Mouse (Mus musculus) heart, embryonic 13.5 days (tissue): ENCODE measurements around the gene Olfr282. TPM values are rescaled to one million over a fixed set of nuclear protein-coding genes. Genes with fewer than 3 reads are reported as not detected.
A peak's percentile ranks its signal among the peaks of the same experiment; 100 is the strongest.
"Not testable (repeated sequence)": the region's sequence is repeated elsewhere in the genome, so short reads cannot be mapped to it uniquely, and the experiment has no call there.

Experiments used
- ATAC-seq: fragments of 200-750 bp; cut with Nextera tagmentation; 2 replicates; pipeline ENCODE4 v1.8.0; 2017; ENCODE audit warnings: moderate TSS enrichment; ENCODE audit not compliant: insufficient number of reproducible peaks, low FRiP score, low TSS enrichment; ENCODE audit errors: extremely low read depth
- H3K27ac ChIP-seq: fragments of 300-500 bp; sonication (generic); replicated peaks from 2 replicates; pipeline ENCODE4 v1.5.1; 2015; ENCODE audit warnings: moderate library complexity, mild to moderate bottlenecking, inconsistent platforms
- H3K27me3 ChIP-seq: fragments of 300-500 bp; sonication (generic); replicated peaks from 2 replicates; pipeline ENCODE4 v1.6.1; 2015; ENCODE audit warnings: mild to moderate bottlenecking, inconsistent platforms
- H3K36me3 ChIP-seq: fragments of 300-500 bp; sonication (generic); 2 replicates; pipeline ENCODE4 v1.6.1; 2015; ENCODE audit warnings: mild to moderate bottlenecking, inconsistent platforms
- H3K4me1 ChIP-seq: fragments of 300-500 bp; sonication (generic); 2 replicates; pipeline ENCODE4 v1.6.1; 2015; ENCODE audit warnings: inconsistent platforms
- H3K4me2 ChIP-seq: fragments of 300-500 bp; sonication (generic); 2 replicates; pipeline ENCODE4 v1.6.1; 2015; ENCODE audit warnings: inconsistent platforms, mild to moderate bottlenecking, moderate library complexity
- H3K4me3 ChIP-seq: fragments of 300-500 bp; sonication (generic); 2 replicates; pipeline ENCODE4 v1.5.1; 2015; ENCODE audit warnings: moderate library complexity, mild to moderate bottlenecking, inconsistent platforms
- H3K9ac ChIP-seq: fragments of 300-500 bp; sonication (generic); 2 replicates; pipeline ENCODE4 v1.6.1; 2015; ENCODE audit warnings: inconsistent platforms, mild to moderate bottlenecking, moderate library complexity
- H3K9me3 ChIP-seq: fragments of 300-500 bp; sonication (generic); 2 replicates; pipeline ENCODE4 v1.6.1; 2016; ENCODE audit warnings: inconsistent platforms
- WGBS: fragments of 180-500 bp; shearing (Covaris S2); methylation state at CpG from one replicate; pipeline ENCODE4 v1.1.7; 2015; ENCODE audit warnings: mixed read lengths; 5-methylcytosine and 5-hydroxymethylcytosine counted together
- polyA plus RNA-seq: library from polyadenylated mRNA; unstranded; fragments of >200 nt; fragmentation: Nextera tagmentation; extraction: Ambion mirVana; gene quantifications from 2 replicates; pipeline ENCODE4 v1.2.1, GENCODE M21; 2015

The Olfr282 gene
- polyA plus RNA-seq: not detected in 2 replicates

DNA sequence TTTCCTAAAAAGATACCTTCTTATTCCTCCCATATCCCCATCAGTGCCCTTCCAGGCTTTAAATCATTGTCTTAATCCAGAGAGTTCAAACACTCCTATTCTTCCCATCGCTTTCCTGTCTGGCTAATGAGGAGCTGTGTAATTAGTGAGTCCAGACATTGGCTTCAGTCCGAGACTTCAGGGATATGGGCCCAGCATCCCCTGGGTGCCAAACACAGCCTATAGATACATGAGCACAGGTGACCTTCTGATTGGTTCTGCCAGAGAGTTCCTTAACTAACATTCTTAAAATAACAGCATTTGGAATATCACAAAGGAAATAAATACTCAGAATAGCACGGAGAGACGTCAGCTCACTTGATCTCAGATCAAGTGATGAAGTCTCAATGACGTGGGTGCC, at the start of gene Olfr282:
Olfr282 (plus strand) TSS at position 301 of the 400 bp plus-strand sequence.
- H3K4me2 ChIP-seq, H3K27ac ChIP-seq, H3K36me3 ChIP-seq, H3K9me3 ChIP-seq, H3K4me1 ChIP-seq, H3K4me3 ChIP-seq, H3K9ac ChIP-seq, H3K27me3 ChIP-seq, ATAC-seq: not testable (repeated sequence)
- WGBS: 68% methylated on average over 5 of the region's 5 CpGs

DNA sequence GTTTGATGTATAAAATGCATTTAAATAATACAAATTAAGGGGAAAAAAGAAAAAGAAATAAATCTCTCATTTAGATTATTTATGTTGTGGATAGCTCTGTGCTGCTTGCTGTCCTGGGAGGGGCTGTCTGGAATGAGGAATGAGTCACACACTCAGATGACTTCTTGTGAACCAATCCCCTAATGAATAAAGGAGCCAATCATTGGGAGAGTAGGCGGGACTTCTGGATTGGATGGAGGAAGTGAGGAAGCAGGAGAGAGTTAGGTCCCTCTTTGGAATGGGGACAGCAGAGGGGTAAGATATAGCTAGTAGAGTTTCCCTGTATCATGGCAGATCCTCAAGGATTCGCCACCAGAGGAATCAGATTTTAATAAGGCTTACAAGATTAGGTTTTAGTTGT, 43.4 kb upstream of the Olfr282 start:
- ATAC-seq: no peak
- 62% methylated on average over 2 of the region's 2 CpGs for WGBS
- no peak overlapping the region for H3K27ac ChIP-seq
- H3K36me3 ChIP-seq: no peaks in the 10 kb centered on the region
- no peak overlapping the region for H3K4me2 ChIP-seq
- H3K4me3 ChIP-seq: no peak overlapping the region
- H3K4me1 ChIP-seq: peaks cover 10% of the 10 kb centered on the region; the same call in 1 of the 2 replicates
- no peak overlapping the region for H3K9ac ChIP-seq
- no peaks in the 10 kb centered on the region for H3K27me3 ChIP-seq
- no peaks in the 10 kb centered on the region for H3K9me3 ChIP-seq

DNA sequence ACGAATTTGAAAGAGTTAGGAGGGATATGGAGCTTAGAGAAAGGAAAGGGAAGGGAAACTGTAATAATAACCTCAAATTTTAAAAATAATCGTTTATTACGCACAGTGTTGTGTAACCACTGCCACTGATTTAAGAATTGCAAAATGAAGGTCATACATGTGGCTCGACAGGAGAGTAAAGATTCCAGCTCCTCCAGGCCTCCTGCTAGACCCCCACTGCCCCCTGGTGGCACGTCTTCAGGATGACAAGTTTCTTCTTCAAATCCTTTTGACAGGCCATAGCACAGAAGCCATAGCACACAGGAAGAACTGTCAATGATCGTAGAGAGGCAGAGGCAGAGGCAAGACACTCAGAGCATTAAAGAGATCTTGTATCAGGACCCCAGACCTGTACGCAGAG, 41.2 kb upstream of the Olfr282 start:
- no peak overlapping the region for H3K9ac ChIP-seq
- H3K9me3 ChIP-seq: no peaks in the 10 kb centered on the region
- H3K27me3 ChIP-seq: no peaks in the 10 kb centered on the region
- ATAC-seq: no peak
- H3K4me1 ChIP-seq: peaks cover 10% of the 10 kb centered on the region; the same call in 1 of the 2 replicates
- H3K4me3 ChIP-seq: no peak overlapping the region
- H3K36me3 ChIP-seq: no peaks in the 10 kb centered on the region
- no peak overlapping the region for H3K27ac ChIP-seq
- no peak overlapping the region for H3K4me2 ChIP-seq
- 28% methylated on average over 7 of the region's 7 CpGs for WGBS

DNA sequence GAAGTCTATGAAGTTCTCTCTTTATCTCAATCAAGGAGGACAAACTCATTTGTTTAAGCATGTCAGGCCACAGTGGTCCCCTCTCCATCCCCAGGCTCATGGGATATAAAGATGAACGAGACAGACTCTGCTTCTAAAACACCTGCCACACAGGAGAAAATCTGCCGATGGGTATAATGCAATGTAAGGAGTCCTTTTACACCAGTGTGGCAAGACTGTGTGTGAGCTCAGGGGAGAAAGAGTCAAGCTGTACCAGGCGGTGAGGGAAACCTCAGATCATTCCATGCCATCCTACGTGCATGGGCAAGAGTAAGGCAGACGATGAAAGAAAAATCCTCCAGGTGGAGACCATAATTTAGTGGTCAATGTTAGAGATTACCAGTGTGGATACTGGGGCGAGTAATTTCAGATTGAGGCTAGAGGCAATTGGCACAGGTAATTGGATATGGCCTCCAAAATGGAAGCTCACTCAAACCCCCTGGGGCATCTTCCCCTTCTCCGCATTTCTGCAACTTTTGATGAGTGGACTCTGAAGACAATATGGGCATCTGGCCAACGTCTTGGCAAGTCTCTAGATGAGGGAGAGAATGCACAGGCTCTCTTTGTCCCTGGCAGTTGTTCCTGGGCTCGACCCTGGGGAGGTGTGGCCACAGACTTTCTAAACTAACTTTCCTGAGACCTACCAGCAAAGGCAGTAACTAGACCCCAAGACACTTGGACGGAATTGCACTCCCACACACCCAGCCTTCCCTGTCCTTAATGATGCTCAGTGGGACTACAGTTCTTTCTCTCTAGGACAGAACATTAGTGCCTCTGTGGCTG, 39.7 kb upstream of the Olfr282 start:
- Histone ChIP-seq H3K4me2 (no peak overlapping the region), H3K27ac (no peak overlapping the region), H3K9ac (no peak overlapping the region), H3K4me3 (no peak overlapping the region), H3K9me3 (peaks cover 6% of the 10 kb centered on the region), H3K36me3 (no peaks in the 10 kb centered on the region), H3K4me1 (peaks cover 10% of the 10 kb centered on the region; the same call in 1 of the 2 replicates), H3K27me3 (no peaks in the 10 kb centered on the region)
- 63% methylated on average over 10 of the region's 10 CpGs for WGBS
- no peak for ATAC-seq

DNA sequence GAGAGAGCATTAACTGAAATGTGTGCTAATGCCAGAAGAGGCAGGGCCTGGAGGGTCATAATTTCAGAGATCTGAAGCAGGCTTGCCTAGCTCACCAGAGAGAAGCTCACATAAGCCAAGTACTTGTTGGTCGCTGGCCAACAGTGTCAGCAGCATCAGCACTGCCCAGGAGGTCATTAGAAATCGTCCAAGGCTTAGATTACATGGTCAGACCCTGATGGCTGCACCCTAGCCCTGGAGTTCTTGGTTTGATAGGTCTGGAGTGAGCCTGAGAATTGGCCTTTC, 39.2 kb upstream of the Olfr282 start:
- Histone ChIP-seq H3K27me3 (no peaks in the 10 kb centered on the region), H3K4me2 (no peak overlapping the region), H3K36me3 (no peaks in the 10 kb centered on the region), H3K9me3 (peaks cover 6% of the 10 kb centered on the region), H3K9ac (no peak overlapping the region), H3K4me3 (no peak overlapping the region), H3K27ac (no peak overlapping the region), H3K4me1 (peaks cover 10% of the 10 kb centered on the region; the same call in 1 of the 2 replicates)
- WGBS: 34% methylated on average over 2 of the region's 2 CpGs
- no peak for ATAC-seq

DNA sequence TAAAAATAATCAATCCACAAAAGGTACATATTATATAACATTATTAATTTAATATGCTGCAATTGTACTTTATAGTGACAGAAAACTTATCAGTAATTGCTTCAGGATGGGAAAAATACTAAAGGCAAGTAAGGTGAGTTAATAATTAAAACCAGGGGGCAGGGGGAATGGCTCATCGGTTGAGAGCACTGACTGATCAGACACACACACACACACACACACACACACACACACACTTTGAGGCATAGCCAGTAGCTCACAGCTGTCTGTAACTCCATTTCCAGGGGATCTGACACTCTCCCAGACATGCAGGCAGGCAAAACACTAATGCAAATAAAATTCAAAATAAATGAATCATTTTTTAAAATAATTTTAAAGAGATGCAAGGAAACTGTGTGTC, 33.9 kb upstream of the Olfr282 start:
- WGBS: 78% methylated on average over 1 of the region's 1 CpGs
- Histone ChIP-seq H3K36me3 (no peaks in the 10 kb centered on the region), H3K4me3 (no peak overlapping the region), H3K27me3 (no peaks in the 10 kb centered on the region), H3K27ac (no peak overlapping the region), H3K4me1 (no peaks in the 10 kb centered on the region), H3K9ac (no peak overlapping the region), H3K9me3 (peaks cover 6% of the 10 kb centered on the region), H3K4me2 (no peak overlapping the region)
- no peak for ATAC-seq

DNA sequence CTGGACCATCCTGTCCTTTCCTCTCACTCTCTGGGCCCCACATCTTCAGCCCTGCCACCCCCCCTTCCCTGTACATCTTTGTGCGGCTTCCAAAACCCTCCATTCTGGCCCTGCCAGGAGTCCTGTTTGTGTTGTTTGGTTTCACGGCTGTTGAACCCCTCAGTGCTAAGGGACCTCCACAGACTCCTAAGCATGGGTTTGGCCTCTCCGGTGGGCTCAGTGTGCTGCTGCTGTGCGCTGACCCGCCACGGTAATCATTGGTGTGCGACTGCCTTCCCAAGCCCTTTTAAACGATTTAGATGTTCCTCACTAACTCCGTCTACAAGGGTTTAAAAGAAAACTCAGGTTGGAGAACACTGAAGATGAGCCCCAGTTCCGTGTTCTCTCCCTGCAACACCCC, 28.7 kb upstream of the Olfr282 start:
- Histone ChIP-seq H3K4me3 (no peak overlapping the region), H3K27ac (no peak overlapping the region), H3K36me3 (no peaks in the 10 kb centered on the region), H3K9me3 (peaks cover 7% of the 10 kb centered on the region), H3K4me1 (no peaks in the 10 kb centered on the region), H3K27me3 (no peaks in the 10 kb centered on the region), H3K4me2 (no peak overlapping the region), H3K9ac (no peak overlapping the region)
- WGBS: 84% methylated on average over 10 of the region's 10 CpGs
- ATAC-seq: no peak

DNA sequence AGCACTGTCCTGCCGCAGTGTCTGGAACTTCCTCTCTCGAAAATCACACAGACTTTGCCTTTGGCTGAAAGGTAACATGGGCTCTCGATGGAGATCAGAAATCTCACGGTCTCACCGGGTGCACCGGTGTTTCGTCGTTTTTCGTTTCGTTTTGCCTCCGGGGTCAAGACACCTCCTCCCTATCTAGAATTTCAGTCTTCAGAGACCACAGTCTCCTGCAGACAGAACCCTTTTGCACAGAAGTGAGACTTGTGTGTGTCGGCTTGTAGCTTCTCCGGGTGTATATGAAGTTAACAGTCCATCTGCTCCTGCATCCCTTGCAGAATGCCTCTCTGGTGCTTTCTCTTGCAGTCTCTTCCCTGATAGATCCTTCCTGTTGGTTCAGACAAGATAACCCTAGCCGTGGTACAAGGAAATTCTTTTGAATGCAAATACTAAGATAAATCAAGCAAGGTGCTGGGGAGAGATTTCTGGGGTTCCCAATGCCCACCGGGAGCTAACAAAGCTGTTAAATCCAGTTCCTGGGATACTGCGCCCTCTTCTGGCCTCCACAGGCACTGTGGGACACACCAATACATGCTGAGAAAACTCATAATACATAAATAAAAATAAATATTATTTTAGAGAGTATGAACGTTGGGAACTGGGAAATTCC, 22.5 kb upstream of the Olfr282 start:
- 65% methylated on average over 17 of the region's 17 CpGs for WGBS
- no peaks in the 10 kb centered on the region for H3K36me3 ChIP-seq
- no peaks in the 10 kb centered on the region for H3K27me3 ChIP-seq
- 0 out of 2 replicates have a peak overlapping the region, but pooled peaks have one; percentile 7 for H3K4me2 ChIP-seq
- H3K9me3 ChIP-seq: peaks cover 7% of the 10 kb centered on the region
- no peak overlapping the region for H3K4me3 ChIP-seq
- H3K4me1 ChIP-seq: no peaks in the 10 kb centered on the region
- no peak overlapping the region for H3K9ac ChIP-seq
- ATAC-seq: no peak
- H3K27ac ChIP-seq: no peak overlapping the region

DNA sequence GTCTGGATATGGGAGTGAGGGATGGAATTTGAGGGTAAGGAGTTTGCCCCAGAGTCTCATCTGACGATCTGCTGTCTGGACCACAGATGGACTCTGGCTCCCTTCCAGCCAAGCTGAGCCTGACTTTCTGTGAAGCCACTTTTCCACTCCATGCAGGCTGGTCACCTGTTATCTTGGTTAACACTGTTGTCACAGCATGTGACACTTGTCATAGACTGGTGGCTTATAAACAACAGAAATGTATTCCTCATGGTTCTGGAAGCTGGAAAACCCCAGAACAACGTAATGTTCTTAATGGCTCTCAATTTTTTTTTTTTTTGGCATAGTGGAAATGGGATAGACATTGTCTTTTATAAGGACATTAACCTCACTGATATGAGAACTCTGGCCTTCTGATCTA, 21.4 kb upstream of the Olfr282 start:
- no peak overlapping the region for H3K4me3 ChIP-seq
- H3K27me3 ChIP-seq: no peaks in the 10 kb centered on the region
- no peak overlapping the region for H3K9ac ChIP-seq
- ATAC-seq: no peak
- no peaks in the 10 kb centered on the region for H3K4me1 ChIP-seq
- no peak overlapping the region for H3K27ac ChIP-seq
- 78% methylated on average over 2 of the region's 2 CpGs for WGBS
- peaks cover 7% of the 10 kb centered on the region for H3K9me3 ChIP-seq
- no peaks in the 10 kb centered on the region for H3K36me3 ChIP-seq
- H3K4me2 ChIP-seq: no peak overlapping the region

DNA sequence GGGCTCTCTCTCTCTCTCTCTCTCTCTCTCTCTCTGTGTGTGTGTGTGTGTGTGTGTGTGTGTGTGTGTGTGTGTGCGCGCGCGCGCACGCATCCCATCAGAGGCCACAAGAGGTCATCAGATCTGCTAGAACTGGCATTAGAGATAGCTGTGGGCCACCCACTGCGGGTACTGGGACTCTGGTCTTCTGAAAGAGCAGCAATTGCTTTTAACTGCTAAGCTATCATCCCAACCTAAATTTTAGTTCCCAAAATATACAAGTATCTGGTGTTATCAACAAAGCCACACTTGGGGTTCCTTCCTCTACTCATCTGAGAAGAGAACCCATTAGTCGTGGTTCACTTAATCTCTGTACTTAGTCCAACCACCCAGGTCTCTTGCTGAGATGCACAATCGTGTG, 20.8 kb upstream of the Olfr282 start:
- Histone ChIP-seq H3K27ac (no peak overlapping the region), H3K4me1 (no peaks in the 10 kb centered on the region), H3K4me3 (no peak overlapping the region), H3K36me3 (no peaks in the 10 kb centered on the region), H3K9ac (no peak overlapping the region), H3K27me3 (no peaks in the 10 kb centered on the region), H3K9me3 (peaks cover 7% of the 10 kb centered on the region), H3K4me2 (no peak overlapping the region)
- WGBS: 89% methylated on average over 9 of the region's 9 CpGs
- ATAC-seq: no peak

DNA sequence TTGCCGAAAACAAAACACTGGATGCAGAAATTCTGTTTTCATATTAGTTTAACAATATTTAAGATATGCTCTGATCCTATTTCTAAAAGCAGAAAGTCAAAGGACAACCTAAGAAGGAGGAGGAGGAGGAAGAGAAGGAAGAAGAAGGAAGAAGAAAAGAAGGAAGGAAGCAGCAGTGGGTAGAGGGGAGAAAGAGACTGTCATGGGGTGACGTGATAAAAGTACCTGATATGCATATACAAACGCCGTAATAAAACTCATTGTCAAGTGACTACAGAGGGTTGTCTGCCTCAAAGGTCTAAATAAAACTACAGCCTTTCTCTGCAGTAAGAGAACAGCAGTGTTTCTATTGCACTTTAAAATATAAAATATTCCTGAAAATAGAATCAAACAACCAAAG, 15.0 kb upstream of the Olfr282 start:
- no peaks in the 10 kb centered on the region for H3K4me1 ChIP-seq

DNA sequence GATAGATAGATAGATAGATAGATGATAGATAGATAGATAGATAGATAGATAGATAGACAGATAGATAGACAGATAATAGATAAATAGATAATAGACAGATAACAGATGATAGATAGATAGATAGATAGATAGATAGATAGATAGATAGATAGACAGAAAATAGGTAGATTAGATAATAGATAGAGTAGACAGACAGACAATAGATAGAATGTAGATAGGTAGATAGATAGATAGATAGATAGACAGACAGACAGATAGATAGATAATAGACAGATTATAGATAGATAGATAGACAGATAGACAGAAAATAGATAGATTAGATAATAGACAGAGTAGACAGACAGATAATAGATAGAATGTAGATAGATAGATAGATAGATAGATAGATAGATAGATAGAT, 14.2 kb upstream of the Olfr282 start:
- H3K4me3 ChIP-seq, H3K27me3 ChIP-seq, H3K4me2 ChIP-seq, H3K27ac ChIP-seq, H3K9ac ChIP-seq, H3K4me1 ChIP-seq, H3K9me3 ChIP-seq, ATAC-seq, H3K36me3 ChIP-seq: not testable (repeated sequence)

More for the DNA sequence above, 15.0 kb upstream of the Olfr282 start:
- no peak for ATAC-seq
- H3K27me3 ChIP-seq: no peaks in the 10 kb centered on the region; the same call in 1 of the 2 replicates
- H3K9me3 ChIP-seq: no peaks in the 10 kb centered on the region
- no peak overlapping the region for H3K4me2 ChIP-seq
- no peaks in the 10 kb centered on the region for H3K36me3 ChIP-seq
- no peak overlapping the region for H3K4me3 ChIP-seq
- no peak overlapping the region for H3K9ac ChIP-seq
- 71% methylated on average over 4 of the region's 4 CpGs for WGBS
- H3K27ac ChIP-seq: no peak overlapping the region
